Mouse (Mus musculus): ENCODE data around the gene Iqsec1. TPM values are rescaled to one million over a fixed set of nuclear protein-coding genes. Genes with fewer than 3 reads are reported as not detected.

Gene Iqsec1
- total RNA-seq, 2 experiments from 2014 or later, result 194 to 213 TPM

DNA sequence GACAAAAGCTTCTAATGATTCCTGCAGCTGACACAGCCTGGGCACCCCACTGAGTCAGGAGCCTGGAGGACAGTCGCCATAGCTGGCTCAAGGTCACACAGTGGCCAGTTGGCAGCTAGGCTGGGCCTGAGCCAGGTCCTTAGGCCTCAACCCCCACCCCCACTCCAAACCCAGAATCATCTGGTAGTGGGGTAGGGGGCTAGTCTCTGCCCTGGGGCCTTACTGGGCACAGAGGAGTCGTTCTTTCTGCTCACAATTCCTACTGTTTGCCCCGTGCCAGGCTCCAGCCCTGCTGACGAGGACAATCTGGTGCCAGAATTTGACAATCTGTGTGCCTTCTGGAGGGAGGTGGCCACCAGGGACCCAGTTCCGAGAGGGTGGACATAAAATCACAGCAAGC, 258.7 kb downstream of the Iqsec1 start:
- DNase-seq (ENCODE audit: low spot score in 2 of 2), result no peak

DNA sequence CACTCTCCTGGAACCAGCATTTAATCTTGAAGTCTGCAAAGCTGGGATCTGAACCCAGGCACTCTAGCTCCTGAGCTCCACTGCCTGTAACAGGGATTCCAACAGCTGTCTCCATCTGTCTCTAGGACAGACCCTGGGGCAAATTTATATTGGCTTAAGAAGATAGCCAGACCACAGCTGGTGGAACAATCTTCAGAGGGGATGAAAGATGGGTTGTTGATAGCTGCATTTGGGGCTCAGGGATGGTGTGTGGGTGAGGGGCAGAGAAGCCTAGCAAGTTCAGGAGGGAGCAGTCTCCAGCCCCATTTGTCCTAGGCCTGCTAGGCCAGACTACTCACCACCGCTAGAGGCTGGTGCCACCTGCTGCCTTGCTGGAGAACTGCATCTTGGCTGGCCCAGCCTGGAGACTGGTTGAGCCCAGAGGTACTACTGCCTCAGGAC, 260.0 kb downstream of the Iqsec1 start:
- DNase-seq (ENCODE audit: low spot score in 2 of 2), result peak; percentile 91 to 92

DNA sequence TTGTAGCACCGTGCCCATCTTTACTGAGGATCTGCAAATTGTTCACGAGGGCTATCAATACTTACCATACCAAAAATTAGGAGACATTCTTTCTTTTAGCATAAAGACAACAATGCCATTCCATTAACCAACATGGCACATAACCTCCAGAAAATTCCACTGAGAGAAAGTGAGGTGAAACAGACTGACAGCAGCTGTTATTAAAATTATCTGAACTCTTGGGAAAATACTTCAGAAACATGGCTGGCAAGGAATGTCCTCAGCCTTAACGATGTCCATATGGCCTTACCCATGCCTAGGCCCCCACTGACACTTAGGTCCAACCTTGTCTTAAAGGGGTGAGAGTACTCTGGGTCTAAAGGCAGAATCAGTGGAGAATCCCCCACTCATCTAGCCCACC, 260.7 kb downstream of the Iqsec1 start:
- DNase-seq (ENCODE audit: low spot score in 2 of 2), result no peak

DNA sequence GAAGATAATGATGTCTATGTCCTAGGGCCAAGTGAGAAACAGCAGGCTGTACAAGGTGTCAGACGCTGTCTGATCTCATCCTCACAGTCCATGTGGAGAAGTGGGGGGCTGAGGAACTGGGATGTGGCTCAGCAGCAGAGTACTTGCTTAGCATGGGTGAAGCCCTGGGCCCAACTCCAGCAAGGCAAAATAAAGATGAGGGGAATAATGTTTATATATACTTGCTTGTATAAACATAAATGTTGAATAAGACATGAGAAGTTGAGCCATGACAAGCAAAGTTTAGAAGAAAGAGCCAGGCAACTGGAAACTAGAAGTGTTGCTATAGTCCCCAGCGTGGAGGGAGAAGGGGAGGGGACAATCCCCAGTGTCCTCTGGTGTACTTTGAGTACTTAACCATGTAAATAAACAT, 261.8 kb downstream of the Iqsec1 start:
- no peak for DNase-seq (ENCODE audit: low spot score in 2 of 2)

DNA sequence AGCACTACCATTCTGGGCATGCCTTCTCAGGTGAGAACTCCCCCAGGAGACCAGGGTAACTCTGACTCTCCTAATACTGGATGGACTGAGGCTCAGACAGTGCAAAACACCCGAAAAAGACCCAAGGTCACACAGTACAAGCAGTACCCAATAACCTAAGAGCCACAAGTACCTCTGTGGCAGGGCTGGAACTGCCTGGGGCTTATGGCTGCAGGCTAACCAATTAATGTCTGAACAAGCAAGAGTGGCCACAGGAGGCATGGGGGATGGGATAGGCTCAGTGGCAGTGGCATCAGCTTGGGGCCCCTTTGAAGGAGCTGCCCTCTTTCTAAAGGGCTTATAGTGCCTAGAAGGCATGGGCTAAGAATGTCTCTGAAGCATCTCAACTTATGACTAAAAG, 263.0 kb downstream of the Iqsec1 start:
- no peak for DNase-seq (ENCODE audit: low spot score in 2 of 2)

DNA sequence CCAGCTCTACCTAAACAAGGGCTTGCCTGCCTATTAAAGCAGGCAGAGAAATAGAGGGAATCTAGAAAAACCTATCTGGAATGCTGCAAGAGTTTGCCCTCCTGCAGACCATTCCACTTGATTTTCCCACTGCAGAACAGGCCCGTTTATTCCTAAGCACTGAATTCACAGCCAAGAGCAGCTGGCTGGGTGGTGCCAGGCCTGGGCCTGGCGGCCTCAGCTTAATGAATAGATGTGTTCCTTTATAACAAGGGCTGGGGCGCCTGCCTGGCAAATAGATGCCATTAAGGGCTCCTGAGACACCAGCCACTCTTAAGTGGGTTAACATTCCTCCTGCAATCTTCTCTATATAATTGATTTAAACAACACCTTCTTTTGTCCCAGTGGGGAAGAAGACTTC, 265.5 kb downstream of the Iqsec1 start:
- DNase-seq (ENCODE audit: low spot score in 2 of 2), result peak in 1 of 2 experiments; percentile 57

DNA sequence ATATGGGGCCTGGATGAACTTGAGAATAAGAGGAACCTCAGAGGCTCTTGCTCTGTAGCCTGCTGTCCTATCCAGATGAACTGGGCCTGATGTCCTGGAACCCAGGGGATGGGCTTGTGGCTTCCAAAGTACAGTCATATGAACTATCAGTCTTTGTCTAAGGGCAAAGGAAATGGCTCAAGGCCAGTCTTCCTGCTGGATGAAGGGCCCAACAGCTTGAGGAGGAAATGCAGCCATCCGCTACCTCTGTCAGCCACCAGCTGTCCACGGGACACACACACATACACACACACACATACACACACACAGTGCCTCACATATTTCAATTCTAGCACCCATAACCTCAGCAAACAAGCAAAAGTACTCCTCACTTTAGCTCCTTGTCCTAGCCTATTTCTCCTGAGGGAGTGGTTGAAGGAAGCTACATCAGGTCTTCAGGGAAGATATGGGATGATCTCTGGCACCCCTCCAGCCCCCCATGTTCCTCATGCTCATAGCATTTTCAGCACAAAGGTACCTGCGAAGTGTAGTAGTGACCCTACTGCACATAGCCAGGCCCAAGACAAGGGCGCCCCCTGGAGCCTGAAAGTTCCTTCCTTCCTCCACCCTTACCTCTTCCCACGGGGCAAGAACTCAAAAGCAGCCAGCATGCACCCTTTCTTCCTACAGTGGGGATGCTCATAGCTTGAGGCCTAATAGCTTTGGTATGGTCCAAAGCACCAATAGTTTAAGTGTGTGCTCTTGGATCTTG, 267.3 kb downstream of the Iqsec1 start:
- peak; percentile 56 to 62 for DNase-seq (ENCODE audit: low spot score in 2 of 2)

DNA sequence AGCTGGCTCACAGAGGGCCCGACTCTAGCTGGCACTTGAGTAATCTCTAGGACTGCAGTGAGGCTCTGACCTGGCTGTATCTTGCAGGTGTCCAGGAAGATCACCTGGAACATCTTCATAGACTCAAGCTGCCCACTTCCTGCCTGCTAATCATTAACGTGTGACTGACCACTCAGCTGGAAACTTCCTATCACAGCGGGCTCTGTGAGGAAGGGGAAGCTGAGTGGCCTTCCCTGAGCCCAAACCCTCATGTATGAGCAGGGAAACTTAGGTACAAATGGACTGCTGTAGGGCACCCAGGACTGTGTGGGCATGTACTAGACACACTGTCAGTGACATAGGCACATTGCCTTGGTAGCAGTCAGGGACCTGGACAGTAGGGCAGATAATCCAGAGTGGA, 268.3 kb downstream of the Iqsec1 start:
- DNase-seq (ENCODE audit: low spot score in 2 of 2), result no peak

DNA sequence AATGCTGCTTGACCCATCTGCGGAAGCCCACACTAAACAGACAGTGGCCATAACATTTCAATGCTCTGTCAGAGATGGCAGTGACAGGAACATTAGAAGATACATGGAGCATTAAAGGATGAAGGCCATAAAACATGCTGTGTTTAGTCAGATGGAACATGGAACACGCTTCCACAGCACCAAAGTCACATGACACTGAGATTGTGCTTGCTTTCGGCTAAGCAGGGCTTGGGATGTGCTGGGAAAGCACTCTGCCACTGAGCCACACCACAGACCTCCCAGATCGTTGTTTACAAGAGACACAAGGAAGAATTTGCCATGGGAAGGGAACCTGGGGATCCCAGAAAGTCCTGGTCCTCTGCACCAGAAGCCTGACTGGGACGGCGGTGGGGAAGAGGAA, 269.1 kb downstream of the Iqsec1 start:
- DNase-seq (ENCODE audit: low spot score in 2 of 2), result no peak

DNA sequence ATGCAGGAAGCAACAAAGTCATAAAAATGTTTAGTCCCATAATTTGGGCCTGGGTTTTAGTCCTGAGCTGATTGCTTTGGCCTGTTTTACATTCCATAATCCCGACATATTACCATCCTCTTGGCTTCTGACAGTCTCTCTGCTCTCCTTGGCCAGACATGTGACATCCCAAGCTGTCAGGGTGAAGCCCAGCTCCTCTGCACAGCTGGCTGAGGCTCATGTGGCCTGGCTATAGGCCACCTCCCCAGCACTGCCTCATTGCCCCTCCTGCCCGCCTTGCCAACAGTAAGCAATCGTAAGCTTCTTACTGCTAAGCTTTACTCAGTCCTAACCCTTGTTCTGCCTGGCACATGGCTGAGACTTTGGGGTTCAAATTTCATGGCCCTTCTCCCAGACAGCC, 270.0 kb downstream of the Iqsec1 start:
- DNase-seq (ENCODE audit: low spot score in 2 of 2), result no peak

DNA sequence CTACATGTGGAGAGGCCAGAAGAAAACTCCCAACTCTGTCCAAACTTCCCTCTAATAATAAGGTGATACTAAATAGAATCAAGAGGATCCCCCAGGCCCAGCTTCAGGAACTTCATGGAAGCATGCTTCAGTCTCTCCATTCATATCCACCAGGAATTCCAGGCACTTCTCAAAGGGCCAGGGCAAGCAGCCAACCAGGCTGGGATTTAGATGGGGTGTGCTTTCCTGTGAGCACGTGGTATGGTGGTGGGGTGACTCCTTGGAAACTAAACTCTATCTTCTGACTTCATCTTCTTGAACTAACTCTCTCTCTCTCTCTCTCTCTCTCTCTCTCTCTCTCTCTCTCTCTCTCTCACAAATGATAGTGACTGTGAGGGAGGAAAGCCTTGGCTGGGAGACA, 270.8 kb downstream of the Iqsec1 start:
- DNase-seq (ENCODE audit: low spot score in 2 of 2), result no peak

DNA sequence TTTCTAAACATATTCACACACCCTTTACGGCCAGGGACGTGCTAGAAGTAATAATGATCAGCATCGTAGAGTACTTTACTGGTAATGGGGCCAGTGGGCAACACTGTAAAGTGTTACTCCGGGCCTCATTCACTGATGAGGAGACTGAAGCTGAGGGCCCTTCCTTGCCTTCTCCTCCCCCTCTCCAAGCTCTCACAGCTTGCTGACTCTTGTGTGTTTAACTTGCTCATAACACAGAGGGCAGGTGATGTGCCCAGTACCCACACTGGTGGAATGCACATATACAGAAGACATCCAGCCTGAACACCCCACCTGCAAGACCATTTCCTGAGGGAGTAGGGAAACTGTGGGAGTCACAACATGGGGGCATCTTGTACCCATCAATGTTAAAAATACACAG, 271.6 kb downstream of the Iqsec1 start:
- no peak for DNase-seq (ENCODE audit: low spot score in 2 of 2)

DNA sequence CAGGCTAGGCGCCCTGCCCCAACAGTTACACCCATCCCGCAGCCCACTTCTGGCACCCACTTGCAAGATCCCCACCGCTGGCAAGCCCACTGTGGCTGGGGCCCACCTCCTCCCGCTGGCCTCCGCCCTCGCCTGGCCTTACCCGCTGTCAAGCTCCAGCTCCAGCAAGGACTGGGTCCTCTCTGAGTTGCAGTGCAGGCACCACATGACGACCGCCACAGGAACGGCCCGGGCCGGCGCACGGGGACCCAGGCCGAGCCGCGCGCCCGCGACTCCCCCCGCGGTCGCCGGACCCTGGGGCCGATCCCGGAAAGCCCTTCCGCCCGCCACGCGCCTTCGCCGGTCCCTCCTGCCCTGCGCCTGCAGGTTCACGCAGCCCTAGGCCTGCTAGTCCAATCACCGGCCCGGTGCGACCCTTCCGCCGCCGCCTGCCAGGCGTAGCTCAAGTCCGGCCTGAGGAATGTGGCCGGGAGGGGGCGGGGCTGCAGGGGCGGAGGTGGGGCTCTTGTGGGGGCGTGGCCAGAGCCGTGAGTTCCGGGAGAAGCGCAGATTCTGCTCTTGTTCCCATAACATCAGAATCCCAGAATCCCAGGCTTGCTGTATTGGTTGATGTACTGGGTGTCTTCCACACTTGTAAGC, 272.3 kb downstream of the Iqsec1 start:
- DNase-seq (ENCODE audit: low spot score in 2 of 2), result peak; percentile 59 to 65

DNA sequence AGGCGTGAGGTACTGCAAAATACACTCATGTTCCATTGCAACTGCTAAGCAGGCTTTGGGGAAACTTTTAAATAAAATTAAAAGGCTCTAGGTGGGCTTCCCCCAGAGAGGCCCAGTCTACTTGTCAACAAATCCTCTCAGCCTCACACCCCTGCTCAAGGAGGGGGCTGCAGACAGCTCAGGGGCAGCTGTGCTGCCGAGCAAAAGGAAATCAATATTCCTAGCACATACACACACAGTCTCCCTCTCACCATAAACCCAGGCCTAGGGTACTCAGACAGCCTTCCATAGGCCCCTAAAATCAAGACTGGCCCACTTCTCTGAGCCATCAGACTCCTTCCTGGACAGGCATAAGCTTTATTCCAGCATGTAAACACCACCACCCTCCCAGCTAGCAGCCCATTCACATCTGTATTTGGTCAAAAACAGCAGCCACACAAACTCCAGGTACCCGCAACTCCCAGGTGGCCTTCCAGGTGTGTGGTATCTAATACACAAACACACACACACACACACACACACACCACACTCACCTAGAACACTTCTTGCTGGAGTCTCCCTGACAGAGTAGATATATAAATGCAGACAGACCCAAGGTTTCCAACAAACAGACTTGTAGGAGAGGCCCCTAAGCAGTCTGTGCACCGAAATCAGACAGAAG, 273.1 kb downstream of the Iqsec1 start:
- no peak for DNase-seq (ENCODE audit: low spot score in 2 of 2)

DNA sequence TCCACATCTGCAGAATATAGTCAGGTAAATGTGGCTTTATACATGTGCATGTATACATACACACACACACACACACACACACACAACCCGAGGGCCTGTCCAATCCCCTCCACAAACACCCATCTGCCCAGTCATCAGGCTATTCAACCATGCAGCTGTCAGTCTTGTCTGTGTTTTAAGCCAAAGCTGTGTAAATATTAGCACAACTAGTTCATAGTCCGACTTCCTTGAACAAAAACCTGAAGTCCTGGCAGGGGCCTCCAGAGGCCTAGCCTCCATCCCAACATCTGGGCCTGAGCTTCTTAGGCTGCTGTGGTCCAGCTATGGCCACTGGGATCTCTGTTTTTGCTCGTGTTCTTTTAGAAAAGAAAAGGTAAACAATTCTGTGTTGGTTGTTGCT, 274.8 kb downstream of the Iqsec1 start:
- DNase-seq (ENCODE audit: low spot score in 2 of 2), result no peak

DNA sequence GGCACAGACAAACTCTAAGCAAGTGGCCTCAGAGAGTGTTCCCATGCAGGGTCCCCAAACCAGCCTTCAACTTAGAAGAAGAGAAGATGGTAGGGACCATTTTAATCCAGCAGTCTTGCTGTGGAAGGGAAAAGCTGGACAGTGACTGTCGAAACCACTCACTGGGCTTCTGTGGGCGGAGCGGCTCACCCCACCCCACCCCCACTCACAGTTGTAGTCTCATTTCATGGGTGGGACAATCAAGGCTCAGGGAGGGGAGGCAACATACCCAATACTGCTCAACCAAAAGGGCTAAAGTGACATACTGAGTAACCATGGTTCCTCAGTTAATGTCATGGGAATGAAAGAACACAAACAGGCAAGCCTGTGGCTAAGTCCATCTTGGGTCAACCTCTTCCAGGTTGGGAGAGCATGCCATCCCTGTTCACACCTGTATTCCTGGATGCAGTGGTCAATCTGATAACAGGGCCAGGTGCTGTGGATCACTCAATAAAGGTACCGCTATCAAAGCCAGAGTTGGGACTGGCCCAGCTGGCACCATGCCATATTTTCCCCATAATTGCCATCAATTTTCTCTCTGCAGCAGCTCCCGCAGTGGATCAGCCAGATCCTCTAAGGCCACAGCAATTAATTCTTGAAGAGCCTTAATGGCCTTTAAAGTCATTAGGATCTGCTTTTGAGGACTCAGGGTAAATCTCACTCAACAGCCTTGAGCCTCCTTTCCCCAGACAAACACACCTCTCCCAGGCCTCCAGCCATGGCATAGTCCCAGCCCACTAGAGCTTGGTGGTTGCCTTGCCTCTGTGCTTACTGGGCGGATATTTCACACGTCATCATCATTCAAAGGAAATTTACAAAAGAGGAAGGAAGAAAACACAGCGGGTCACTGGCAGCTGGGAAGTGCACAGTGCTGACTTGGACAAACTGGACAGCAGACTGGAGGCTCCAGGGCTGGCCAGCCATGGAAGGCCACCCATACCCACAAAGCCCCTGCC, 275.7 kb downstream of the Iqsec1 start:
- DNase-seq (ENCODE audit: low spot score in 2 of 2), result peak; percentile 46 to 55

DNA sequence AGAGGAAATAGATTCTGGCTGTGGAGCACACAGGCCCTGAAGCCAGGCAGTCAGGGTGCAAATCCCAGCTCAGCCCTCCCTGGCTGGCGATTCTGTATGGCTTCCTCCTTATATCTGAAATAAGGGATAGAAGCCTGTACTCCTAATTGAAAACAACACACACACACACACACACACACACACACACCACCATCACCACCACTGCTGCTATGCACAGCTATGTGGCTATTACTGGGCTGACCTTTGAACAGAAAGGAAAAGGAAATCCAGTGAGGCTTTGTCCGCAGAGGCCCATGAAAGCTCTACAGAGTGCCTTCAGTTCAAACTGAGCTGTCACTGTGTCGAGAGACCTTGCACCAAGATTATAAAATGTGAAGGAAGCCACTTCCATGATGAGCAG, 276.4 kb downstream of the Iqsec1 start:
- DNase-seq (ENCODE audit: low spot score in 2 of 2), result no peak

DNA sequence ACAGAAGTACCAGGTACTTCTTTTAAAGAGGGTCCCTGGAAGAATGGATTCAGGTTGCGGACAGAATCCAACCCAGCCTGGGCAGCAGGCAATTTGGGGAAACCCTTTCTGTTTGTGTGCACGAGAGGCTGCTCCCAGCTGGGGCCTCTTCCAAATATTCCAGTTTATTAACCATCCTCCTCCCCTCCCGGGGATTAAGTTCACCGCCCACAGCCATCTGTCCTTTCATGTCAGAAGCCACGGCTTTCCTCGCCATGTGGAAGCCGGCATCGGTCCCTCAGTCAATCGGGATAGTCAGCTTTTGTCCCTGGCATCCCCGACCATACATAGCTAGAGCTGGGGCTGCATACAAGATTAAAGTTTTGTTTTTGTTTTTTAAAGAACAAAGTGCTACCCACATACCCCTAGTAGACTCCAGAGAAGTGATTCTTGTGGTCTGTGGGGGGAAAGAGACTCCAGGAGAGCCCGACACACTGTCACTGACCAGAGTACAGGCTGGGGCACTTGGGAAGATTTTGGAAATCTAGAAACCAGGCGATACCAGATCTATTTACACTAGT, 276.9 kb downstream of the Iqsec1 start:
- no peak for DNase-seq (ENCODE audit: low spot score in 2 of 2)

DNA sequence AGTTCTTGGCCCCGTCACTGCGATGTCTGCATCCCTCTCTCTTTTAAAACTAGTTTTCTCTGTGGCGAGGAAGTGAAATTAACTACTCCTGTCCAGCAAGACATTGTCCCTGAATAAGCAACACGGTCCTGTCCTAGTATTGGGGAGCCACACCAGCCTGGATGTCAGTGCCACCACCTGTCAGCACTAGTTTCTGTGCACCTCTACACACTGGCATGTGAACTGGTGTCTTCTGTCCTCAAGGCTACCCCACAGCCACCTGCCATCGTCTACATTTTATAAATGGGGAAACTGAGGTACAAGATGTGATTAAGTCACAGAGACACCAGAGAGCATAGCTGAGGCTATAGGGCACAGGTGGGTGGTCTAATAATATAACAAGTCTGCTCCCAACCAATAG, 277.7 kb downstream of the Iqsec1 start:
- no peak for DNase-seq (ENCODE audit: low spot score in 2 of 2)

DNA sequence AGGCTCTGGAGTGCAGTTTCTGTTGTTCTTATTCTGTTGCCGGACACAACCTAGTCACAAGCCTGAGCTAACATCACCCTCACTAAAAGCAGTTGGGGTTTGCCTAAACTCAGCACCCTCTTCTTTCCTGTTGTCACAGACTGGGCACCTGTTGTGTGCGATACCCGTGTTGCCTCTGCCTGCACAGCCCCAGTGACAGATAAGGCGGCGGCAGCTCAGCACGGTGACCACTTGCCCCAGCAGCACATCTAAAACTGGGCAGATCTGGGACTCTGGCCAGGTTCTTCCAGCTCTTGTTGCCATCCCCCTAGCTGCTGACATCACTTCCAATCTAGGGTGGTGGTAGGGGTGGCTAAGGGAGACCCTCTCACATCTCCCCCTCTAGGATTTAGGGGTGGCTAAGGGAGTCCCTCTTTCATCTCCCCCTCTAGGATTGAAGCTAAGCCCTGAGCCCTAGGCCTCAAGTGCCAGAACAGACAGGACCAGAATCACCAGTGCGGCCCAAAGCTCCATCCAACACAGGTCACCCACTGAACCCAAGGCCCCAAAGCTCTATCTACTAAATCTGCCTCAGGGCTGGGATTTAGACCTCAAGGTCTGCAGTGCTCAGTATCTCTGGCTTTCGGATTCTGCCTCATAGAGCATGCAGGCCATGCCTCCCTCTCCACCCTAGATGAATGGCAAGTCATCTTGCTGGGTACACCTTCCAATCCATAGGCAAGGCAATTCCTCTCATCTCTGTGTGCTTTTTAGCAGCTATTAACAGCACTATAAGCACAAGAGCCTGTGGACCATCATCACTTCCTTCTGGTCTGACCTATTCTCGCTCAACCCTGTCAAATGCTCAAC, 278.3 kb downstream of the Iqsec1 start:
- no peak for DNase-seq (ENCODE audit: low spot score in 2 of 2)

Measured in layer of hippocampus, postnatal 10 days (tissue).